8 mouse cellular contexts compared by ENCODE assay signal in genomic region chr17:56288866-56289265, GRCm38 (mm10). TPM values are rescaled to one million over a fixed set of nuclear protein-coding genes. Genes with fewer than 3 reads are reported as not detected.
DNase-seq lines count a peak whose midpoint lies in the region; ATAC-seq and TF ChIP-seq lines count a peak whose summit lies in the region.

No protein-coding gene starts in this region.

- ATAC-seq in hindbrain, embryonic 12.5 days (ENCODE audit: low FRiP score) = no peak
- no peak for ATAC-seq in midbrain, embryonic 13.5 days
- ATAC-seq in cerebellum, adult (ENCODE audit: insufficient number of reproducible peaks, low FRiP score, low TSS enrichment) = no peak

- DNase-seq in layer of hippocampus, adult 2 months (ENCODE audit: low spot score in 2 of 2) = no peak
- DNase-seq in layer of hippocampus, adult 8-10 months (ENCODE audit: low spot score in 2 of 2) = no peak
- DNase-seq in retina, embryonic 14.5 days (ENCODE audit: low spot score) = no peak
- DNase-seq in Muller cell, postnatal 12 days (ENCODE audit: inconsistent ontology term) = no peak

- H3K4me1 ChIP-seq in brown adipose tissue, adult 24 weeks (ENCODE audit: control insufficient read depth, insufficient read depth, insufficient read length, low read length) = peaks cover 17% of the 10 kb centered on the region
- peaks cover 38% of the 10 kb centered on the region for H3K4me1 ChIP-seq in hindbrain, embryonic 12.5 days
- peaks cover 36% of the 10 kb centered on the region for H3K4me1 ChIP-seq in midbrain, embryonic 13.5 days (replicated peaks)

- H3K9ac ChIP-seq in hindbrain, embryonic 12.5 days = peak overlapping the region; percentile 59; the same call in 1 of the 2 replicates
- no peak overlapping the region for H3K9ac ChIP-seq in midbrain, embryonic 13.5 days (replicated peaks)

- H3K36me3 ChIP-seq in hindbrain, embryonic 12.5 days = peaks cover 15% of the 10 kb centered on the region; the same call in 1 of the 2 replicates
- H3K36me3 ChIP-seq in midbrain, embryonic 13.5 days = peaks cover 5% of the 10 kb centered on the region; the same call in 1 of the 2 replicates

- no peak overlapping the region; the same call in 1 of the 2 replicates for H3K4me3 ChIP-seq in layer of hippocampus, adult 2 months
- peak overlapping the region; percentile 72 for H3K4me3 ChIP-seq in brown adipose tissue, adult 24 weeks (ENCODE audit: insufficient read depth, low read depth, low read length)
- H3K4me3 ChIP-seq in hindbrain, embryonic 12.5 days = 0 out of 2 replicates have a peak overlapping the region, but pooled peaks have one; percentile 38
- H3K4me3 ChIP-seq in midbrain, embryonic 13.5 days (replicated peaks) = 0 out of 2 replicates have a peak overlapping the region, but pooled peaks have one; percentile 30

- H3K4me2 ChIP-seq in hindbrain, embryonic 12.5 days (replicated peaks) = peak overlapping the region; percentile 51
- peak overlapping the region; percentile 49 for H3K4me2 ChIP-seq in midbrain, embryonic 13.5 days (replicated peaks)

- peak overlapping the region; percentile 87 for H3K27ac ChIP-seq in layer of hippocampus, adult 2 months
- H3K27ac ChIP-seq in brown adipose tissue, adult 24 weeks (replicated peaks; ENCODE audit: low read depth, low read length) = peak overlapping the region; percentile 58
- peak overlapping the region; percentile 80 for H3K27ac ChIP-seq in hindbrain, embryonic 12.5 days
- peak overlapping the region; percentile 64 for H3K27ac ChIP-seq in midbrain, embryonic 13.5 days

- no peaks in the 10 kb centered on the region for H3K9me3 ChIP-seq in hindbrain, embryonic 12.5 days (replicated peaks)
- no peaks in the 10 kb centered on the region for H3K9me3 ChIP-seq in midbrain, embryonic 13.5 days

- no peaks in the 10 kb centered on the region for H3K27me3 ChIP-seq in hindbrain, embryonic 12.5 days
- no peaks in the 10 kb centered on the region for H3K27me3 ChIP-seq in midbrain, embryonic 13.5 days

- no peak for TF ChIP-seq CTCF in layer of hippocampus, adult 2 months (conservative IDR thresholded peaks at IDR 0.05)

- 53% methylated on average over 3 of the region's 3 CpGs for WGBS in hindbrain, embryonic 12.5 days
- WGBS in midbrain, embryonic 13.5 days = 40% methylated on average over 3 of the region's 3 CpGs

RNA-seq across cellular contexts. Expression of gene Plin3, which starts 3.8 kb away (rescaled TPM):
- total RNA-seq in layer of hippocampus, adult 2 months (2021) = 10 to 100 TPM; 16.8 to 17.2 TPM
- 10 to 100 TPM; 13.2 to 22.6 (median 19.6) TPM for total RNA-seq in layer of hippocampus, adult 8-10 months (2022)
- polyA plus RNA-seq in brown adipose tissue, adult 24 weeks (2012; ENCODE audit: insufficient read depth, insufficient read length, missing spikeins) = 62.9 and 78.2 TPM in 2 replicates
- polyA plus RNA-seq in hindbrain, embryonic 12.5 days (2016; fragmentation: Nextera tagmentation; extraction: Ambion mirVana) = 37.1 and 37.2 TPM in 2 replicates
- polyA plus RNA-seq in midbrain, embryonic 13.5 days (2015; fragmentation: Nextera tagmentation; extraction: Ambion mirVana) = 14.8 and 16.7 TPM in 2 replicates

RNA-seq across cellular contexts. Expression of gene Arrdc5, which starts 11.2 kb away (rescaled TPM):
- not detected for total RNA-seq in layer of hippocampus, adult 2 months (2021)
- not detected for total RNA-seq in layer of hippocampus, adult 8-10 months (2022)
- not detected in 2 replicates for polyA plus RNA-seq in brown adipose tissue, adult 24 weeks (2012; ENCODE audit: insufficient read depth, insufficient read length, missing spikeins)
- polyA plus RNA-seq in hindbrain, embryonic 12.5 days (2016; fragmentation: Nextera tagmentation; extraction: Ambion mirVana) = not detected in 2 replicates
- not detected in 2 replicates for polyA plus RNA-seq in midbrain, embryonic 13.5 days (2015; fragmentation: Nextera tagmentation; extraction: Ambion mirVana)

RNA-seq across cellular contexts. Expression of gene Ticam1, which starts 12.3 kb away (rescaled TPM):
- total RNA-seq in layer of hippocampus, adult 2 months (2021) = 1 to 10 TPM; 6.1 to 7.1 TPM
- total RNA-seq in layer of hippocampus, adult 8-10 months (2022) = 1 to 10 TPM; 6.8 to 8.8 (median 7.8) TPM
- polyA plus RNA-seq in brown adipose tissue, adult 24 weeks (2012; ENCODE audit: insufficient read depth, insufficient read length, missing spikeins) = 9.2 and 10.5 TPM in 2 replicates
- polyA plus RNA-seq in hindbrain, embryonic 12.5 days (2016; fragmentation: Nextera tagmentation; extraction: Ambion mirVana) = 2.3 and 2.5 TPM in 2 replicates
- polyA plus RNA-seq in midbrain, embryonic 13.5 days (2015; fragmentation: Nextera tagmentation; extraction: Ambion mirVana) = 1.0 and 1.3 TPM in 2 replicates

RNA-seq across cellular contexts. Expression of gene Uhrf1, which starts 14.3 kb away (rescaled TPM):
- total RNA-seq in layer of hippocampus, adult 2 months (2021) = 1 to 10 TPM; 1.7 to 2.1 TPM
- 1 to 10 TPM in 3 of 4 experiments, under 1 TPM in 1; 0.77 to 2.5 (median 1.6) TPM for total RNA-seq in layer of hippocampus, adult 8-10 months (2022)
- 2.7 and 3.3 TPM in 2 replicates for polyA plus RNA-seq in brown adipose tissue, adult 24 weeks (2012; ENCODE audit: insufficient read depth, insufficient read length, missing spikeins)
- polyA plus RNA-seq in hindbrain, embryonic 12.5 days (2016; fragmentation: Nextera tagmentation; extraction: Ambion mirVana) = 95.7 and 99.9 TPM in 2 replicates
- 59.9 and 62.8 TPM in 2 replicates for polyA plus RNA-seq in midbrain, embryonic 13.5 days (2015; fragmentation: Nextera tagmentation; extraction: Ambion mirVana)

RNA-seq across cellular contexts. Expression of gene Fem1a, which starts 32.3 kb away (rescaled TPM):
- total RNA-seq in layer of hippocampus, adult 2 months (2021) = 10 to 100 TPM; 36.4 to 37.1 TPM
- total RNA-seq in layer of hippocampus, adult 8-10 months (2022) = 10 to 100 TPM; 32.7 to 36.0 (median 35.1) TPM
- 16.3 and 18.4 TPM in 2 replicates for polyA plus RNA-seq in brown adipose tissue, adult 24 weeks (2012; ENCODE audit: insufficient read depth, insufficient read length, missing spikeins)
- polyA plus RNA-seq in hindbrain, embryonic 12.5 days (2016; fragmentation: Nextera tagmentation; extraction: Ambion mirVana) = 19.5 and 19.8 TPM in 2 replicates
- 18.1 and 19.4 TPM in 2 replicates for polyA plus RNA-seq in midbrain, embryonic 13.5 days (2015; fragmentation: Nextera tagmentation; extraction: Ambion mirVana)
